Mouse (Mus musculus) heart, embryonic 13.5 days (tissue): ENCODE measurements around the gene Atf7. TPM values are rescaled to one million over a fixed set of nuclear protein-coding genes. Genes with fewer than 3 reads are reported as not detected.

Source experiments
- ATAC-seq: fragments of 200-750 bp; cut with Nextera tagmentation; 2 replicates; pipeline ENCODE4 v1.8.0; 2017; ENCODE audit warnings: moderate TSS enrichment; ENCODE audit not compliant: insufficient number of reproducible peaks, low FRiP score, low TSS enrichment; ENCODE audit errors: extremely low read depth
- H3K27ac ChIP-seq: fragments of 300-500 bp; sonication (generic); replicated peaks from 2 replicates; pipeline ENCODE4 v1.5.1; 2015; ENCODE audit warnings: moderate library complexity, mild to moderate bottlenecking, inconsistent platforms
- H3K27me3 ChIP-seq: fragments of 300-500 bp; sonication (generic); replicated peaks from 2 replicates; pipeline ENCODE4 v1.6.1; 2015; ENCODE audit warnings: mild to moderate bottlenecking, inconsistent platforms
- H3K36me3 ChIP-seq: fragments of 300-500 bp; sonication (generic); 2 replicates; pipeline ENCODE4 v1.6.1; 2015; ENCODE audit warnings: mild to moderate bottlenecking, inconsistent platforms
- H3K4me1 ChIP-seq: fragments of 300-500 bp; sonication (generic); 2 replicates; pipeline ENCODE4 v1.6.1; 2015; ENCODE audit warnings: inconsistent platforms
- H3K4me2 ChIP-seq: fragments of 300-500 bp; sonication (generic); 2 replicates; pipeline ENCODE4 v1.6.1; 2015; ENCODE audit warnings: inconsistent platforms, mild to moderate bottlenecking, moderate library complexity
- H3K4me3 ChIP-seq: fragments of 300-500 bp; sonication (generic); 2 replicates; pipeline ENCODE4 v1.5.1; 2015; ENCODE audit warnings: moderate library complexity, mild to moderate bottlenecking, inconsistent platforms
- H3K9ac ChIP-seq: fragments of 300-500 bp; sonication (generic); 2 replicates; pipeline ENCODE4 v1.6.1; 2015; ENCODE audit warnings: inconsistent platforms, mild to moderate bottlenecking, moderate library complexity
- H3K9me3 ChIP-seq: fragments of 300-500 bp; sonication (generic); 2 replicates; pipeline ENCODE4 v1.6.1; 2016; ENCODE audit warnings: inconsistent platforms
- WGBS: fragments of 180-500 bp; shearing (Covaris S2); methylation state at CpG from one replicate; pipeline ENCODE4 v1.1.7; 2015; ENCODE audit warnings: mixed read lengths; 5-methylcytosine and 5-hydroxymethylcytosine counted together
- polyA plus RNA-seq: library from polyadenylated mRNA; unstranded; fragments of >200 nt; fragmentation: Nextera tagmentation; extraction: Ambion mirVana; gene quantifications from 2 replicates; pipeline ENCODE4 v1.2.1, GENCODE M21; 2015

The Atf7 gene
- polyA plus RNA-seq, 1 experiment from 2014 or later: 25.1 TPM

DNA sequence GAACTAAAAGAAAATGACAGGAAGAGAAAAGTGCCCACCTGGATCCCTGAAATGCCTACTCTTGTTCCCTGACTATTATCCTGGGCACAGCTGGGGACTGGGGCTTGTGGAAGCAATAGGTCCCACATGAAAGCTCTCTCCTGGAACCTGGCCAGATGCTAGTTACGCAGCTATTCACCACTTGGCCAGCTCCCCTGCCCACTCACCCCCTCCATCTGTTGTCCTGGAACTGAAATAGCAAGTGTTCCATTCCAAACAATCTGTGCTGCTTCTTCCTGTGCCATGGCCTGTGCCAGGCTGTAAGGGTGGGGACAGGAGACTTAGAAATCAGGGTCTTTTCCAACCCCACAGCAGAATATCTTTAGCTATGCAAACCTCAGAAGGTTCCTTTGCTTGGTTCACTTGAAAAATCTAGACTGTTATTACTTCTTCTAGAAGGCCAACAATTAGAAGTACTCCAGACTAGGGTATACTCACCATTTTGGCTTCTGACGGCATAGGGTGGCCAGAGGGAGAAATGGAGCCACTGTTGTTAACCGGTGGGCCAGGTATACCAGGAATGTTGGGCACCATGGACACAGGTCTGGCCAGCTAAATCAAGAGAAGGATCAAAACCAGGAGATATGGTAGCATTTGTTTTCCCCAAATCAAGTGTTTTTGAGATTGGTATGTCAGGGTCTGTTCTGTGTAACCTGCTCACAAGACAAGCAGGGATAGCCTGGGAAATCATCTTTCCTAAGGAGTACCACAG is 78.4 kb downstream of the Atf7 start:
- H3K9me3 ChIP-seq: no peaks in the 10 kb centered on the region
- WGBS: 69% methylated on average over 3 of the region's 3 CpGs
- H3K4me1 ChIP-seq: peaks cover 10% of the 10 kb centered on the region
- H3K4me3 ChIP-seq: no peak overlapping the region
- peaks cover 90% of the 10 kb centered on the region for H3K36me3 ChIP-seq
- no peak for ATAC-seq
- H3K27me3 ChIP-seq: no peaks in the 10 kb centered on the region
- H3K27ac ChIP-seq: peak overlapping the region; percentile 48
- no peak overlapping the region for H3K4me2 ChIP-seq
- H3K9ac ChIP-seq: no peak overlapping the region

DNA sequence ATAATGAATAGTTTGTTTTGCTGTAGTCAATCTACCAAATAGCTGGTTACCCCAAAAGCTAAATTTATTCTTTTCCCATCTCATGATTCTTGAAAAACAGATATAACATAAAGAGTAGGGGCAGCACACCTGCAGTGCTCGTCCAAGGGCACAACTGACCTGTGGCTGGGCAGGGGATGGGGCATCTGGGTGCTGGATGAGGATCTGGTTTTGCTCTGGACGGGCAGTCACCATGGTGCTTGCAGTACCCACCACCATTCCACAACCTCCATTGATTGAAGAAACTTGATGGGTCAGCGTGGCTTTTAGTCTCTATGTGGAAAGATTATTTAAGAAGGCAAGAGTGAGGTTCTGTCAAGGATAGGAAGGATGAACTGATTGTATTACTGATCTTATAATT is 79.0 kb downstream of the Atf7 start:
- Histone ChIP-seq H3K9ac (no peak overlapping the region), H3K4me2 (no peak overlapping the region), H3K27ac (no peak overlapping the region), H3K27me3 (no peaks in the 10 kb centered on the region), H3K36me3 (peaks cover 90% of the 10 kb centered on the region), H3K9me3 (no peaks in the 10 kb centered on the region), H3K4me1 (peaks cover 10% of the 10 kb centered on the region), H3K4me3 (no peak overlapping the region)
- ATAC-seq: no peak
- 89% methylated on average over 3 of the region's 3 CpGs for WGBS

DNA sequence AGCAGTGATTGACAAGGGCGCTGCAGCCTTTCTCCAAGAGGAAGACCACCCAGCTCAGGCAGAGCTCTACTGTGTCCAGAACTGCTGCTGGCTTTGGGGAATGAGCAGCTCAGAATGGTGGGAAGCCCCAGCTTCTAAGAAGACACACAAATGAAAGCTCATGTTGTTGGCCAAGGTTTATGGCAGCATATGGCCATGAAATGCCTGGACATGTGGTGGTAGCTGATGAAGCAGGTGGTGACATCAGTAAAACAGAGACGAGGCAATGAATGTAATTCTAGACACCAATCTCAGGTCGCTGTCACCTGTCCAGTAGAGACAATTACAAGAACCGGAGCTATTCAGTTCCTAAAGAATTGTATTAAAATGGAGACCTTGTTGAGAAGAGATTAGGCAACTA is 80.5 kb downstream of the Atf7 start:
- Histone ChIP-seq H3K9ac (no peak overlapping the region), H3K36me3 (peaks cover 92% of the 10 kb centered on the region), H3K4me3 (no peak overlapping the region), H3K9me3 (no peaks in the 10 kb centered on the region), H3K4me1 (peaks cover 10% of the 10 kb centered on the region), H3K4me2 (no peak overlapping the region), H3K27me3 (no peaks in the 10 kb centered on the region), H3K27ac (no peak overlapping the region)
- ATAC-seq: no peak
- WGBS: 91% methylated on average over 4 of the region's 4 CpGs

DNA sequence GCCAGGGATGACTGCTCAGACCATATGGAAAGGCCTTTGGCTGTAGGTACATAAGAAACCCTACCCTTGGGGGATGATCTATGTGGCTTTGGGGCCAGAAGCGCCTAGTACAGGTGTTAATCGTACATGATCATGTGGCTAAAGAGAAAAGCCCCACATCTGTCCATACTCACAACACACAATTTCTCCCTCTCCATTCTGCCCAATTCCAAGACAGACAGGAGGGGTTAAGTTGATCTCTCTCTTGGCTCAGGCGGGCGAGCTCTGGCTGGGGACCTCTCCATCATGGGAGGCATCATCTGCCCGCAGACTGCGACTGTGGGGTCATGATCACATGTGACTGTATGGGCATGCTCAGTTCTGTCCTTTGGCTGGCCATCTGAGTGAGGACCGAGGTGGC is 91.3 kb downstream of the Atf7 start:
- Histone ChIP-seq H3K4me3 (no peak overlapping the region), H3K36me3 (peaks cover 94% of the 10 kb centered on the region), H3K27me3 (no peaks in the 10 kb centered on the region), H3K9me3 (no peaks in the 10 kb centered on the region), H3K9ac (no peak overlapping the region), H3K27ac (no peak overlapping the region), H3K4me1 (no peaks in the 10 kb centered on the region), H3K4me2 (no peak overlapping the region)
- ATAC-seq: no peak
- WGBS: 92% methylated on average over 7 of the region's 7 CpGs

DNA sequence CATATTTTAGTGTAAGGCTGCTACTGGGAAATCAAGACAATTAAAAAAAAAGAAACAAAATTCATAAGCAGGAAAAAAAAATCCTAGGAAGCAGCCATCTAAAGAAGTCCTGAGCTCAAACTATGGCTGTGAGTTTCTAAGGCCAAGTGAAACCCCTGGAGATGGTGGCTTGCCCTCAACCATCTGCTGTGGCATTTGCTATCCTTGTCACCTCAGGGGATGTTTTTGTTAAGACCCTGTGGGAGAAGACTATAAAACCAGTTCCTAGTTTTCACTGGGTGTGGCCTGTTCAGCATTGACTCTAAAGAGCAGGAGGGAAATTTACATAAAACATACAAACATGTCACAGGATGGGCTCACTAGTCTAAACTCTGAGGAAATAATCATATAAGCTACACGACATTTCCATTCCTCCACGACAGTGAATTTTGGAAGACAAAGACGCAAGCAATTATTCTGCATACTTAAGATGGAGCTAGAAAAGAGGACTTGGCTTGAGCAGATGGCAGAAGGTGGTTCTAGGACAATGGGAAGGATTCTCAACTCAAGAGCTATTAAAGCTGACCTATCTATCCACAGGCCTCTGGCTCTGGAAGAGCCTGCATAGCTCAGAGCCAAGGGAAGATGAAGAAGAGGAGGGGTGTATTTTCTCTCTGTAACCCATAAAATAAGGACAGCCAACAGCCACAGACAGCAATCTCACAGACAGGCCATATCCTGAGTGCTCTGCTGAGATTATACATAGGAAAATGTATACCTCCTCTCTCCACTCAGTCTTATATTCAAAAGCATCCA is 93.0 kb downstream of the Atf7 start:
- no peak overlapping the region for H3K9ac ChIP-seq
- H3K27me3 ChIP-seq: no peaks in the 10 kb centered on the region
- H3K27ac ChIP-seq: no peak overlapping the region
- no peaks in the 10 kb centered on the region for H3K4me1 ChIP-seq
- no peaks in the 10 kb centered on the region for H3K9me3 ChIP-seq
- peaks cover 97% of the 10 kb centered on the region for H3K36me3 ChIP-seq
- ATAC-seq: no peak
- 92% methylated on average over 3 of the region's 3 CpGs for WGBS
- H3K4me2 ChIP-seq: no peak overlapping the region
- no peak overlapping the region for H3K4me3 ChIP-seq

DNA sequence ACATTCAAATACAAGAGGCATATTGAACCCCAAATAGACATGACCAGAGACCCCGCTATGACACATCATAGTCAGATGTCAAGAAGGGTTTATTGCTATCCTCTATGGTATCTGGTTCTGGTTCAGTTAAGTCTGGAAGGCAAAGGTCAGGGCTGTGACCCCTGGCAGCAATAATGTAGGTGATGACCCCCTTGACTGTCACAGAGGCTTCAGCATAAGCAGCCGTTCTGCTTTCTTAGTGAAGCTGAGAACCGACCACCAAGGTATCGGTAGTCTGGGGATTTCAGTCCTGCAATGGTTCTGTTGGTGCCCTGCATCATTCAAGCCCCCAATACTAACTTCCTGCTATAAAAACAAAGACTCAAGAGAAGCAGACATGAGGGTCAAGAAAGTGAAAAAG is 93.7 kb downstream of the Atf7 start:
- no peaks in the 10 kb centered on the region for H3K4me1 ChIP-seq
- H3K27me3 ChIP-seq: no peaks in the 10 kb centered on the region
- 87% methylated on average over 4 of the region's 4 CpGs for WGBS
- H3K36me3 ChIP-seq: peaks cover 94% of the 10 kb centered on the region
- H3K27ac ChIP-seq: no peak overlapping the region
- H3K9ac ChIP-seq: no peak overlapping the region
- no peak overlapping the region for H3K4me3 ChIP-seq
- no peak for ATAC-seq
- H3K4me2 ChIP-seq: no peak overlapping the region
- no peaks in the 10 kb centered on the region for H3K9me3 ChIP-seq

DNA sequence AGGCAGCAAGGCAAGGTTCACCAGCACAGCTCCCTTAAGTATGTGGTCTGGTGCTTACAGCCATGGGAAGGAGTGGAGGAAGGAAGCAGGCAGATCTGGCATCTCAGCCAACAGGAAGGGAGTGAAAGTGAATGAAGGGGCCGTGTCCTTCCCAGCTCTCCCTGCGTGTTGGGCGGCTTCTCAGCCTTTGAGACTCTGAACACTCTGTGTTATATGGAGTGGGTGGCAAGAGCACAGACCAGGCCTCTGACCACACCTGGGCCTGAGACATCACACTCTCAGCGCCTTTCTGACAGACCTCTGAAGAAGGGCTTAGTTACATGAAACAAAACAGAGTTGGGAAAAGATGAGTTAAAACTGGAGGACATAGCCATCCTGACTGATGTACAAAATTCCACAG is 94.7 kb downstream of the Atf7 start:
- no peak for ATAC-seq
- peaks cover 93% of the 10 kb centered on the region for H3K36me3 ChIP-seq
- WGBS: 79% methylated on average over 4 of the region's 4 CpGs

DNA sequence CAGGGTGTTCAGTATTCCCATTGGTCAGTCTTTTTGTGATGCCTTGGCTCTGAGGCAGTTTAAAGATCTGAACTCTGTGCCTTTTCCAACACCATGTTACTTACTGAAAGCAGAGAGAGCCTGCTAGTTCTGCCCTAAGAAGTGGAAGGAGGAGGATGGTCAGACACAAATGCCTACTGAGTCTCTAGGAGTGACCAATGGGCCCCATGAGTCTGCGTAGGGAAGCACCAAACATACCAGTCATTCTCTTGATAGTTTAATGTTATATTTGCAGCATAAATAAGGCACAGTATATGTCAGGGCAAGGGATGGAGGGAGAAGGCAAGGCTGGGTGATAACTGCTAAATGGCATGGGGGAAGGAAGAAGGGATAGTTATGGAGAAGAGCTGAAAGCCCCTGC is 96.9 kb downstream of the Atf7 start:
- Histone ChIP-seq H3K9me3 (no peaks in the 10 kb centered on the region), H3K4me3 (no peak overlapping the region), H3K4me1 (no peaks in the 10 kb centered on the region), H3K36me3 (peaks cover 90% of the 10 kb centered on the region), H3K27ac (no peak overlapping the region), H3K4me2 (no peak overlapping the region), H3K9ac (no peak overlapping the region), H3K27me3 (no peaks in the 10 kb centered on the region)
- whole genome bisulfite sequencing: 82% methylated on average over 1 of the region's 1 CpGs
- ATAC-seq: no peak

More for the DNA sequence above, 94.7 kb downstream of the Atf7 start:
- H3K4me1 ChIP-seq: no peaks in the 10 kb centered on the region
- H3K9me3 ChIP-seq: no peaks in the 10 kb centered on the region
- H3K4me2 ChIP-seq: no peak overlapping the region
- 0 out of 2 replicates have a peak overlapping the region, but pooled peaks have one; percentile 5 for H3K27ac ChIP-seq
- no peaks in the 10 kb centered on the region for H3K27me3 ChIP-seq
- H3K4me3 ChIP-seq: no peak overlapping the region
- H3K9ac ChIP-seq: no peak overlapping the region; the same call in 1 of the 2 replicates

DNA sequence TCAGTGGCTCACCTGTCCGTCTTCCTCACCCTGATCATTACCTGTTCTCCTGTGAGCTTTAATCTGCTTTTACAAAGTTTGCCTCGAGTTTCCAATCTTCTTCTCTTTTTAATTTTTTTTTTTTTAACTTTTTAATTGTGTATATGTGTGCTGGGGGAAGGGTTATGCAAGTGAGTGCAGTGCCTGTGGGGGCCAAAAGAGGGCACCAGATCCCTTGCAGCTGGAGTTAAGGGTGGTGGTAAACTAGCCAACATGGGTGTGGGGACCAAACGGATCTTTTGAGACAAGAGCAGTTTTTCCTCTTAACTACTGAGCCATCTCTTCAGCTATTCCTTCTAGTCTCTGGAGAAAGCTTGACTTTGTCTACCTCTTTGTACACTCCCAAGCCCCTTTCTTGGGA is 97.3 kb downstream of the Atf7 start:
- no peak for ATAC-seq
- H3K9me3 ChIP-seq: no peaks in the 10 kb centered on the region
- H3K27ac ChIP-seq: no peak overlapping the region
- H3K9ac ChIP-seq: no peak overlapping the region
- no peaks in the 10 kb centered on the region for H3K4me1 ChIP-seq
- H3K36me3 ChIP-seq: peaks cover 87% of the 10 kb centered on the region
- H3K4me2 ChIP-seq: no peak overlapping the region
- WGBS: 77% methylated on average over 3 of the region's 3 CpGs
- no peak overlapping the region for H3K4me3 ChIP-seq
- no peaks in the 10 kb centered on the region for H3K27me3 ChIP-seq

DNA sequence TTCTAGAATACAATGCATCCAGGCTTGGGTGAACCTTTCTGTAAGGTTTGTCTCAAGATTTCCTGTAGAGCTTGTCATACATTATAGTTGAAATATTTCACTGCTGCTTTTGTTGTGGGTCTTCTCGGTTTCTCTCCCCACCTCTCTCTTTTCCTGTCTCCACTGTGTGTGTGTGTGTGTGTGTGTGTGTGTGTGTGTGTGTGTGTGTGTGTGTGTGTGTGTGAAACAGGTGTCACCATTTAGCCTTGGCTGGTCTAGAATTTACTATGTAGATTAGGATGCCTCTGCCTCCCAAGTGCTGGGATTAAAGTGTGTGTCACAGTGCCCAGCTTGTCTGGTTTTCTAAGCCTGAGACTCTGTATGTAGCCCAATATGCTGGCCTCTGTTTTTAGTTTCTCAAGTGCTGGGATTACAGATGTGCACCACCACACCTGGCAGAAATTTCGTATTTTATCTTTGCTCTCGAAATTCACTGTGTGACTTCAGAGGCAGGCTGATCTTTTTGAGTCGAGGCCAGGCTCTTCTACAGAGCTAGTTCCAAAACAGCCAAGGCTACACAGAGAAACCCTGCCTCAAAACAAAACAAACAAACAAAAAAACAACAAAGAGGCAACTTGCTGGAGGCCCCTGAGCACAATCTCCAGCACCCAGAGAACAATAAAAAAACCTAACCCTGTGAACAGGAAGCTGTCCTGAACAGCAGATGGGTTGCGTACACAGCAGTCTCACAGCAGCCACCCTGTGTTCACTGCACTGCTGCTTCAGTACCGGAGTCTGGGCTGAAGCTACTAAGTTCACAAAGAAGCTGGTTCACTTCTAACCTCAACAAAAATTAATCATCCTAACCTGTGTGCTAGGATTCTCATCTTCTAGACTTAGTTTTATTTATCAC is 98.9 kb downstream of the Atf7 start:
- no peak overlapping the region for H3K4me2 ChIP-seq
- H3K9ac ChIP-seq: no peak overlapping the region
- no peaks in the 10 kb centered on the region for H3K27me3 ChIP-seq
- no peak overlapping the region for H3K4me3 ChIP-seq
- WGBS: 77% methylated on average over 6 of the region's 6 CpGs
- peaks cover 87% of the 10 kb centered on the region for H3K36me3 ChIP-seq
- no peaks in the 10 kb centered on the region for H3K4me1 ChIP-seq
- H3K9me3 ChIP-seq: no peaks in the 10 kb centered on the region
- ATAC-seq: no peak
- H3K27ac ChIP-seq: no peak overlapping the region

DNA sequence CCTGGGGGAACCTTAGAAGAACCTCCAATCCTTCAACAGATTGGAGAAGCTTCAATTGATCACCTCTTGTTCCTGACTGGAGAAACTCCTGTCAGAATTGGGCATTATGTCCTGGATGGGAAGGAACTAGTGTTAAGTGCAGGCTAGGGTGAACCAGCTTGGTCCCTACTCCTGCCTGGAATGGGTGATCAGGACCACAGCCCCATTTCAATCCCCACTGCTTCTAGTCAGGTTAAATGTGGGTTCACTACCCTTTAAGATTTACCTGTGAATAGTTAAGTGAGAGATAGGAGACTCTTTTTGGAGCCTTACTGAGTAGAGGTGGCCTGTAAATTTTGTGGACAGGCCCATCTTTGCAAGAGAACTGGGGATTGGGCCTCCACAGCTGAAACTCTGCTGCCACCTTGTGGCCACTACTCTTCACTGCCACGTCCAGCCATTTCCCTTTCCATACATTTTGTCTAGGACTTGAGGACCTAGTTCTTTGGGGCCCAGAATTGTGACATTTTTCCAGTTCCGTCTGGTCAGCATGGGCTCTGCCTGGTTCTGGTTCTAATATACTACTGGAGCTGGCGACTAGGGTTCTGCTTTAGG is 100.3 kb downstream of the Atf7 start, which contains the start of gene Npff:
Gene Npff, minus strand, starts transcription at position 51 of the 594 bp plus-strand sequence.
- H3K36me3 ChIP-seq: peaks cover 83% of the 10 kb centered on the region
- ATAC-seq: no peak

More for the DNA sequence above, 100.3 kb downstream of the Atf7 start, which contains the start of gene Npff:
- no peak within 1 kb of the TSS for H3K27ac ChIP-seq
- 7% methylated on average over 3 of the region's 3 CpGs for WGBS
- H3K27me3 ChIP-seq: no peaks in the 10 kb centered on the region
- H3K4me3 ChIP-seq: no peak within 1 kb of the TSS
- no peak within 1 kb of the TSS for H3K4me2 ChIP-seq
- no peaks in the 10 kb centered on the region for H3K9me3 ChIP-seq
- H3K9ac ChIP-seq: peak within 1 kb of the TSS; percentile 20; the same call in 1 of the 2 replicates
- H3K4me1 ChIP-seq: peaks cover 12% of the 10 kb centered on the region
